Mouse (Mus musculus): ENCODE measurements at regions not wholly inside any gene's neighbourhood (a gene's known extent, or its start where the extent isn't known, plus 50 kb on each side); places are given as distances from the start of the nearest gene placed in this dataset.

GRCm38 (mm10) chr3:103513411-103513810 is 61.6 kb upstream of the Syt6 start:
- no peak for DNase-seq (ENCODE audit: low read depth, low spot score)

GRCm38 (mm10) chr3:103514061-103514460 is 61.0 kb upstream of the Syt6 start:
- DNase-seq (ENCODE audit: low read depth, low spot score) = no peak

- DNase-seq (ENCODE audit: low read depth, low spot score) = no peak
Measured at GRCm38 (mm10) chr3:103515946-103516345, 59.1 kb upstream of the Syt6 start.

- DNase-seq (ENCODE audit: low read depth, low spot score) = no peak
Measured at GRCm38 (mm10) chr3:103517376-103518304, 57.4 kb upstream of the Syt6 start.

- DNase-seq (ENCODE audit: low read depth, low spot score) = no peak
Measured at GRCm38 (mm10) chr3:103518624-103519023, 56.4 kb upstream of the Syt6 start.

Measured in forelimb bud, embryonic 11.5 days (tissue).